Comparison of ENCODE assay signal across 8 mouse cellular contexts in the genomic region with DNA sequence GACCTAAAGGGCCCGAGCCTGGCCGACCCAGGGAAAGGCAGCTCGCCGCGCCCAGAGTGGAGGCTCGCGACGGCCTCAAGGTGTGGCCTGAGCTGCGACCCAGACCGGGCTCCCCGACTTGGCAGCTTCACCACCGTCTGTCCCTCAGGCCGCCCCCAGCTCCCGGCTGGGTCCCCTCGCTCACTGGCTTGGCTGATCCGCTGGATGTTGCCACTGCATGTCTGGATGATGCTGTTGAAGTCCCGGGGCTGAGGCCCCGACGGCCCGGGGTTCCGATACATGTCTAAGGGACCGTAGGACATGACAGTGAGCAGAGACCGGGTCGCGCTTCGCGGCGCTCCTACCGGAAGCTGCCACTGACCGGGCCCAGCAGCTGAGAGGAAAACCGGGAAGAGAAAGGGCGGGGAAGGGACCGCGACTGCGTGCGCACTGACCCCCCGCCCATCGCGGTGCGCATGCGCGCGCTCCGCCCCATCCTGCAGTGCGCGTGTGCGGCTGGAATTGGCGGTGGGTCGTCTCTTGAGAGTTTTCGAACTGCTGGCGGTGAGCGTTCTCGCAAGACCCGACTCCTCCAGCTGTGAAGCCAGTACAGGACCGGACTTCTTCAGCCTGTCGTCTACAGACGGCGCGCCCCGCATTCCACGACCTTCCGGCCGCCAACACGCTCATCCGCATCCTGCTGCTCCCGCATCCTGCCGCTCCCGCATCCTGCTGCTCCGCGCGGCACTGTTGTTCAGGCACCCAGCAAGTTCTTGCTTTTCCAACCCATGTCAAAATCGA. TPM values are rescaled to one million over a fixed set of nuclear protein-coding genes. Genes with fewer than 3 reads are reported as not detected.
A peak's percentile ranks its signal among the peaks of the same experiment; 100 is the strongest.
DNase-seq lines count a peak whose midpoint lies in the region; ATAC-seq and TF ChIP-seq lines count a peak whose summit lies in the region.

Gene Stx12 (minus strand): TSS at position 446 of the 780 bp plus-strand sequence.

- no peak for TF ChIP-seq CTCF in liver, adult 2 months (IDR thresholded peaks at IDR 0.05; ENCODE audit: low read depth, low read length)

- H3ac ChIP-seq in myocyte (ENCODE audit: control insufficient read depth, insufficient read length): peak within 1 kb of the TSS; percentile 36

- H3K9me3 ChIP-seq in heart, embryonic 11.5 days (replicated peaks; ENCODE audit: control insufficient read depth, low read length): no peaks in the 10 kb centered on the region
- no peaks in the 10 kb centered on the region for H3K9me3 ChIP-seq in kidney, embryonic 16.5 days (ENCODE audit: low read length)

- no peaks in the 10 kb centered on the region for H3K27me3 ChIP-seq in heart, embryonic 11.5 days (ENCODE audit: control insufficient read depth, insufficient read depth, low read length)
- H3K27me3 ChIP-seq in kidney, embryonic 16.5 days (ENCODE audit: insufficient read depth, low read length): no peaks in the 10 kb centered on the region
- H3K27me3 ChIP-seq in liver, adult 2 months (ENCODE audit: control insufficient read depth, insufficient read depth, low read length): no peaks in the 10 kb centered on the region
- no peaks in the 10 kb centered on the region for H3K27me3 ChIP-seq in myocyte (ENCODE audit: control insufficient read depth, insufficient read depth, insufficient read length)
- no peaks in the 10 kb centered on the region for H3K27me3 ChIP-seq in splenic B cell, adult 2 months (ENCODE audit: control insufficient read depth, insufficient read depth, low read length, poor library complexity, severe bottlenecking)

- H3K9ac ChIP-seq in heart, embryonic 11.5 days (ENCODE audit: low read depth, low read length): peak within 1 kb of the TSS; percentile 97
- peak within 1 kb of the TSS; percentile 90 for H3K9ac ChIP-seq in kidney, embryonic 16.5 days (replicated peaks; ENCODE audit: low read length)
- peak within 1 kb of the TSS; percentile 85 for H3K9ac ChIP-seq in liver, adult 2 months (ENCODE audit: low read depth, low read length)

- peak; percentile 81 to 85 for DNase-seq in B cell, adult 2 months
- DNase-seq in brain, adult 2 months (ENCODE audit: low read depth, low spot score): peak; percentile 94
- peak; percentile 72 for DNase-seq in liver, adult 2 months (ENCODE audit: extremely low read depth, low read depth, low spot score)
- peak; percentile 85 for DNase-seq in splenic B cell, adult 2 months (ENCODE audit: low read depth, low spot score)

- peak; percentile 79; the same call in 1 of the 2 replicates for TF ChIP-seq POLR2A in liver, adult 2 months (IDR thresholded peaks at IDR 0.05; ENCODE audit: extremely low read depth, insufficient read depth, low read length)
- peak; percentile 92 for TF ChIP-seq POLR2A in myocyte (IDR thresholded peaks at IDR 0.05; ENCODE audit: insufficient read length, low read depth)

- peak; percentile 90 for ATAC-seq in erythroblast, adult 5-6 weeks (replicated peaks; ENCODE audit: low FRiP score, poor library complexity, severe bottlenecking)
- peak; percentile 93 for ATAC-seq in heart, embryonic 11.5 days (replicated peaks; ENCODE audit: insufficient number of reproducible peaks, low FRiP score, low TSS enrichment)
- ATAC-seq in kidney, embryonic 16.5 days (ENCODE audit: low FRiP score, low TSS enrichment): peak; percentile 97

- H3K4me1 ChIP-seq in heart, embryonic 11.5 days (ENCODE audit: control insufficient read depth, insufficient read depth, low read length): peaks cover 8% of the 10 kb centered on the region
- H3K4me1 ChIP-seq in kidney, embryonic 16.5 days (ENCODE audit: insufficient read depth, low read length): peaks cover 14% of the 10 kb centered on the region
- peaks cover 8% of the 10 kb centered on the region for H3K4me1 ChIP-seq in liver, adult 2 months (ENCODE audit: control insufficient read depth, insufficient read depth, low read length)

- peak within 1 kb of the TSS; percentile 93 for H3K4me3 ChIP-seq in heart, embryonic 11.5 days (ENCODE audit: low read depth, low read length)
- H3K4me3 ChIP-seq in kidney, embryonic 16.5 days (ENCODE audit: low read length): peak within 1 kb of the TSS; percentile 83
- peak within 1 kb of the TSS; percentile 89 for H3K4me3 ChIP-seq in liver, adult 2 months (ENCODE audit: insufficient read depth, low read depth, low read length)
- peak within 1 kb of the TSS; percentile 97 for H3K4me3 ChIP-seq in myocyte

- WGBS in heart, embryonic 11.5 days (ENCODE audit: insufficient replicate concordance): under 1% methylated on average over 69 of the region's 72 CpGs
- under 1% methylated on average over 68 of the region's 72 CpGs for WGBS in kidney, embryonic 16.5 days
- WGBS in liver, adult 2 months: under 1% methylated on average over 72 of the region's 72 CpGs

- H3K4me2 ChIP-seq in heart, embryonic 11.5 days: peak within 1 kb of the TSS; percentile 82
- H3K4me2 ChIP-seq in kidney, embryonic 16.5 days (replicated peaks; ENCODE audit: low read depth, low read length): peak within 1 kb of the TSS; percentile 91
- H3K4me2 ChIP-seq in myocyte (ENCODE audit: low read depth): peak within 1 kb of the TSS; percentile 94

- peaks cover 19% of the 10 kb centered on the region; the same call in 1 of the 2 replicates for H3K79me2 ChIP-seq in liver, adult 2 months (ENCODE audit: control insufficient read depth, insufficient read depth, low read length)
- H3K79me2 ChIP-seq in myocyte (ENCODE audit: control insufficient read depth, insufficient read depth): peaks cover 49% of the 10 kb centered on the region

- no peaks in the 10 kb centered on the region for H3K36me3 ChIP-seq in heart, embryonic 11.5 days (ENCODE audit: control insufficient read depth, insufficient read depth, low read length)
- no peaks in the 10 kb centered on the region for H3K36me3 ChIP-seq in kidney, embryonic 16.5 days (ENCODE audit: insufficient read depth, low read length)
- H3K36me3 ChIP-seq in liver, adult 2 months (ENCODE audit: control insufficient read depth, insufficient read depth, low read length): no peaks in the 10 kb centered on the region
- H3K36me3 ChIP-seq in myocyte (ENCODE audit: control insufficient read depth, insufficient read depth): peaks cover 7% of the 10 kb centered on the region
- no peaks in the 10 kb centered on the region for H3K36me3 ChIP-seq in splenic B cell, adult 2 months (ENCODE audit: control insufficient read depth, insufficient read depth, low read length, poor library complexity, severe bottlenecking)

- peak within 1 kb of the TSS; percentile 90 for H3K27ac ChIP-seq in heart, embryonic 11.5 days (ENCODE audit: low read depth, low read length)
- H3K27ac ChIP-seq in kidney, embryonic 16.5 days (ENCODE audit: low read length): peak within 1 kb of the TSS; percentile 88
- peak within 1 kb of the TSS; percentile 62 for H3K27ac ChIP-seq in liver, adult 2 months (replicated peaks; ENCODE audit: insufficient read depth, low read depth, low read length)

TF ChIP-seq in myocyte, 11 proteins besides CTCF, POLR2A, EP300 and RAD21:
- TF ChIP-seq E2F4 (IDR thresholded peaks at IDR 0.05; ENCODE audit: insufficient read depth): no peak
- TF ChIP-seq MAX (IDR thresholded peaks at IDR 0.05; ENCODE audit: low read depth): no peak
- TF ChIP-seq TCF12 (IDR thresholded peaks at IDR 0.05; ENCODE audit: insufficient read depth, poor library complexity, severe bottlenecking): no peak
- peak in 1 of 3 experiments; percentile 65 for TF ChIP-seq MYOD1 (IDR thresholded peaks at IDR 0.05; ENCODE audit: control insufficient read depth in 1 of 3, insufficient read length in 2 of 3, low read depth in 2 of 3)
- no peak for TF ChIP-seq REST (IDR thresholded peaks at IDR 0.05; ENCODE audit: insufficient read depth, insufficient read length)
- peak; percentile 98 for TF ChIP-seq POLR2AphosphoS2 (IDR thresholded peaks at IDR 0.05; ENCODE audit: insufficient read length, low read depth)
- no peak for TF ChIP-seq TCF3 (IDR thresholded peaks at IDR 0.05; ENCODE audit: insufficient read length, low read depth)
- TF ChIP-seq MYOG (IDR thresholded peaks at IDR 0.05; ENCODE audit: control insufficient read depth in 1 of 3, insufficient read depth in 1 of 3, insufficient read length in 2 of 3, low read depth in 2 of 3): peak in 2 of 3 experiments; percentile 26 to 63

RNA-seq across cellular contexts. Expression of gene Stx12, which starts in this region (rescaled TPM):
- total RNA-seq in erythroblast, adult 5-6 weeks (2015; ENCODE audit: low replicate concordance): 18.0 and 23.1 TPM in 2 replicates
- 20.8 and 28.8 TPM in 2 replicates for total RNA-seq in erythroblast, adult 5-6 weeks (2017; ENCODE audit: low replicate concordance)
- polyA plus RNA-seq in heart, embryonic 11.5 days (2014; fragmentation: Nextera tagmentation; extraction: Ambion mirVana): 66.8 and 67.5 TPM in 2 replicates
- 59.9 and 61.8 TPM in 2 replicates for polyA plus RNA-seq in kidney, embryonic 16.5 days (2015; fragmentation: Nextera tagmentation; extraction: Ambion mirVana)
- 13.6 and 15.2 TPM in 2 replicates for total RNA-seq in liver, adult 2 months (2014; rRNA removed)
- 5.7 and 6.9 TPM in 2 replicates for polyA plus RNA-seq in liver, adult 2 months (2012; rRNA removed)
- polyA plus RNA-seq in myocyte (2012; fragmentation: generic; extraction: Trizol): 23.4 TPM

Comparison
In these comparisons a context has a peak if more than half of its experiments do, and no peak if none do; other contexts are left out.
1. Peak in every context shown above with its lines: DNase-seq, ATAC-seq, H3K4me3 ChIP-seq and H3K27ac ChIP-seq.